Mouse (Mus musculus): ENCODE measurements around the gene Tmem40. TPM values are rescaled to one million over a fixed set of nuclear protein-coding genes. Genes with fewer than 3 reads are reported as not detected.
A peak's percentile ranks its signal among the peaks of the same experiment; 100 is the strongest.

The Tmem40 gene
- polyA plus RNA-seq (2014; fragmentation: Nextera tagmentation; extraction: Ambion mirVana) = 2.2 and 2.4 TPM in 2 replicates

DNA sequence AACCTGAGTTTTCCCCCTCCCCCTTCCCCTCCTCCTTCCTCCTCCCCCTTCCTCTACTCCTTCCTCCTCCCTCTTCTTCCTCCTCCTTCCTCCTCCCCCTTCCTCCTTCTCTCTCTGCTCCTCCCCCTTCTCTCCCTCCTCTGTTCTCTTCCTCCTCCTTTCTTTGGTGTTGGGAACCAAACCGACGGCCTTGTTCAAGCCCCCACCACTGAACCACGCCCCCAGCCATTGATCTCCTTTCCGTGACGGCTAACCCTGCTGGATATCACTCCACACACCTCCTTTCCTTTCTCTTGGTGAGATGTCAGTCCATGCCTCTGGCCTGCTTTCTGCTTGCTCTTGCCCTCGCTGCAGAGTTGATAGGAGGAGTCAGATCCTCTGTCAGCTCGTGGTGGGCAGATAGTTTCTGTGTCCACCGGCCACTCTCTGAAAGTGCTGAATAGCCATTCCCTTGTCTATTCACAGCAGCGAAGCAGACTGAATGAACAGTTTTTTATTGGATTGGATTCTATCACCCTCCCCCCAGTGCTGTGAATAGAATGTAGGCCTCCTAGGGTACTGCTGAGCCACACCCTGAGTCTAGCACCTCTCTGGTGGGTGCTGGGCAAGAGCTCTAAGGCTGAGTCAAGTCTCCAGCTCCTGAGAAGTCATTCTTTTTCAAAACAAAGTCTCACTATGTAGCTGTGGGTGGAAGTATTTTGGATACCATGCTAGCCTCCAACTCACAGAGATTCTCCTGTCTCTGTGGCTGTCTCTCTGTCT is at the start of gene Tmem40:
Tmem40 (minus strand) TSS at position 416 of the 762 bp plus-strand sequence.
- H3K36me3 ChIP-seq (ENCODE audit: insufficient read depth) = no peaks in the 10 kb centered on the region
- WGBS = 4% methylated on average over 9 of the region's 9 CpGs
- no peaks in the 10 kb centered on the region for H3K27me3 ChIP-seq (ENCODE audit: insufficient read depth, low read length)
- no peak within 1 kb of the TSS for H3K9ac ChIP-seq
- H3K27ac ChIP-seq (ENCODE audit: low read depth) = peak within 1 kb of the TSS; percentile 88
- DNase-seq = peak; percentile 63
- no peak for TF ChIP-seq CTCF (IDR thresholded peaks at IDR 0.05; ENCODE audit: low read depth)
- H3K4me2 ChIP-seq = peak within 1 kb of the TSS; percentile 34; the same call in 1 of the 2 replicates
- H3K9me3 ChIP-seq (ENCODE audit: low read depth, low read length) = no peaks in the 10 kb centered on the region
- H3K4me3 ChIP-seq (ENCODE audit: low read depth, low read length) = no peak within 1 kb of the TSS
- ATAC-seq (ENCODE audit: insufficient read depth) = peak; percentile 36; the same call in 1 of the 2 replicates
- H3K4me1 ChIP-seq (ENCODE audit: insufficient read depth) = peaks cover 18% of the 10 kb centered on the region

- no peak for TF ChIP-seq CTCF (IDR thresholded peaks at IDR 0.05; ENCODE audit: low read depth)
- Histone ChIP-seq H3K27me3 (ENCODE audit: insufficient read depth, low read length) (no peaks in the 10 kb centered on the region), H3K4me3 (ENCODE audit: low read depth, low read length) (no peak overlapping the region), H3K4me2 (no peak overlapping the region), H3K9ac (no peak overlapping the region), H3K9me3 (ENCODE audit: low read depth, low read length) (no peaks in the 10 kb centered on the region), H3K36me3 (ENCODE audit: insufficient read depth) (peaks cover 11% of the 10 kb centered on the region), H3K4me1 (ENCODE audit: insufficient read depth) (peaks cover 3% of the 10 kb centered on the region; the same call in 1 of the 2 replicates), H3K27ac (ENCODE audit: low read depth) (no peak overlapping the region)
- 54% methylated on average over 8 of the region's 8 CpGs for WGBS
- DNase-seq (no peak), ATAC-seq (ENCODE audit: insufficient read depth) (no peak)
These were observed 49.4 kb upstream of the Tmem40 start for GRCm38 (mm10) chr6:115811606-115812005.

- peaks cover 5% of the 10 kb centered on the region; the same call in 1 of the 2 replicates for H3K4me1 ChIP-seq (ENCODE audit: insufficient read depth)
- peak within 1 kb of the TSS; percentile 100 for H3K9ac ChIP-seq
- peaks cover 41% of the 10 kb centered on the region for H3K36me3 ChIP-seq (ENCODE audit: insufficient read depth)
- DNase-seq (peak; percentile 95), ATAC-seq (ENCODE audit: insufficient read depth) (peak; percentile 77)
- peak within 1 kb of the TSS; percentile 81 for H3K4me2 ChIP-seq
- no peaks in the 10 kb centered on the region for H3K27me3 ChIP-seq (ENCODE audit: insufficient read depth, low read length)
- peak; percentile 59 for TF ChIP-seq CTCF (IDR thresholded peaks at IDR 0.05; ENCODE audit: low read depth)
- no peaks in the 10 kb centered on the region for H3K9me3 ChIP-seq (ENCODE audit: low read depth, low read length)
- H3K27ac ChIP-seq (ENCODE audit: low read depth) = peak within 1 kb of the TSS; percentile 97
- under 1% methylated on average over 47 of the region's 47 CpGs for WGBS
- H3K4me3 ChIP-seq (ENCODE audit: low read depth, low read length) = peak within 1 kb of the TSS; percentile 98
These were observed 46.5 kb upstream of the Tmem40 start, which contains the start of gene Rpl32 for GRCm38 (mm10) chr6:115808488-115809231. Gene Rpl32, minus strand, starts transcription at chr6:115808747.

- H3K4me1 ChIP-seq (ENCODE audit: insufficient read depth) = peaks cover 5% of the 10 kb centered on the region; the same call in 1 of the 2 replicates
- peak overlapping the region; percentile 81 for H3K4me2 ChIP-seq
- ATAC-seq (ENCODE audit: insufficient read depth) (no peak), DNase-seq (peak; percentile 37)
- H3K9me3 ChIP-seq (ENCODE audit: low read depth, low read length) = no peaks in the 10 kb centered on the region
- H3K4me3 ChIP-seq (ENCODE audit: low read depth, low read length) = peak overlapping the region; percentile 98
- H3K36me3 ChIP-seq (ENCODE audit: insufficient read depth) = peaks cover 46% of the 10 kb centered on the region
- no peaks in the 10 kb centered on the region for H3K27me3 ChIP-seq (ENCODE audit: insufficient read depth, low read length)
- peak overlapping the region; percentile 97 for H3K27ac ChIP-seq (ENCODE audit: low read depth)
- H3K9ac ChIP-seq = peak overlapping the region; percentile 100
- under 1% methylated on average over 22 of the region's 22 CpGs for WGBS
- TF ChIP-seq CTCF (IDR thresholded peaks at IDR 0.05; ENCODE audit: low read depth) = no peak
These were observed 45.9 kb upstream of the Tmem40 start for GRCm38 (mm10) chr6:115808196-115808487.

DNA sequence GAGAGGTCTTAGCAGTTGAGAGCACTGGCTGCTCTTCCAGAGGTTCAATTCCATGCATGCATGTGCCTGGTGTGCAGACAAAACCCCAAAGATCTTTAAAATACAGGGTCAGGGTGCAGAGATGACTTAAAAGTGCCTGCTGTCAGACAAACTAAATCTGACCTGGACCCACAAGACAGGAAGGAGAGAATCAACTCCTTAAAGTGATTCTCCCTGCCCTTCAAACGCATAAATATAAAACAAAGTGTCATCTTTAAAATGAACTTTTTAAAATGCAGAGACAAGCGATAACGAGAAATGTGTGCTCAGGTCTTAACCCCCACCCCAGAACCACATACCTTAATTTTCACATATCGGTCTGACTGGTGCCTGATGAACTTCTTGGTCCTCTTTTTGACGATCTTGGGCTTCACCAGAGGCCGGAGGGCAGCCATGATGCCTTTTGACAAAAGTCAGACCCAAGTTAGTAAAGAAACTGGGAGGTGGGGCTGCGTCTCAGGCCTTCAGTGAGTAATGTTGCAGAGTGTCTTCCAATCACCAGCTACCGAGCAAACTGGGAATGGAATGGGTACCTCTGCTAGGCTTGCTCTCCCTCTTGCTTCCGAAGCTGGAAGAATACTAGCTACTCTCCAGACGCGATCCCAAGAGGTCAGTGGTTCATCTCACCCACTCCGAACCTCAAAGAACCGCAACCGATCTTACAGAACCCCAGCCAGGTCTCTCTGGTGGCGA is 45.4 kb upstream of the Tmem40 start:
- WGBS = 2% methylated on average over 15 of the region's 15 CpGs
- H3K4me2 ChIP-seq = peak overlapping the region; percentile 81
- TF ChIP-seq CTCF (IDR thresholded peaks at IDR 0.05; ENCODE audit: low read depth) = no peak

DNA sequence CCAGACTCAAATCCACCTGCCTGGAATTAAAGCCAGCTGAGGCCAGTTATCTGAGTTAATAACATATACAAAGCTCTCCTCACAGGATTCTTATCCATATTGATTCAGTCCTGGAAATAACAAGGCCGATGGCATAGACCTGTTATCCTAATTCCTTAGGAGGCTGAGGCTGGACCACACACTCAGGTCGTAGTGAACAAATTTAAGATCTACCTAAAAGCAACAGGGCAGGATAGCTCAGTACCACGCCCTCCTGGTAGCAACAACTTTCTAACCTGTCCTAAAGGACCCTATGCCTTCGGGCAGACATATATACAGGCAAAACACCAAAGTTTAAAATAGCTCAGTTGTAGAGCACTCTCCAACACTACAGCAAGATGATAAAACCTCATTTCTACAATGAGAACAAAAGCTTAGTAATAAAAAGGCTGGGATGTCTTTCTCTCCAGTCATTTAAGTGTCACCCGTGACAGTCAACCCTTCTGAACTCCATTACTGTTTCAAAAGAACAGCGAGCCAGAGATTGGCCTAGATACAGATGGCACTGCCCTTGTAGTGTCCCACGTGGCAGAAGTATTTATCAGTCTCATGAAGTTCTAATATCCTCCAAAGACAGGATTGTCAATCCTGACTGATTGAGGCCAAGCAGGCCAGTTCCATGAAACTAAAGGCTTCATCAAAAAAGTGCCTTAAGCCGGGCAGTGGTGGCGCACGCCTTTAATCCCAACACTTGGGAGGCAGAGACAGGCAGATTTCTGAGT is 42.4 kb upstream of the Tmem40 start:
- DNase-seq = no peak
- H3K9ac ChIP-seq = no peak overlapping the region
- TF ChIP-seq CTCF (IDR thresholded peaks at IDR 0.05; ENCODE audit: low read depth) = no peak
- H3K4me1 ChIP-seq (ENCODE audit: insufficient read depth) = peaks cover 5% of the 10 kb centered on the region; the same call in 1 of the 2 replicates
- no peak overlapping the region for H3K27ac ChIP-seq (ENCODE audit: low read depth)
- H3K9me3 ChIP-seq (ENCODE audit: low read depth, low read length) = no peaks in the 10 kb centered on the region
- no peaks in the 10 kb centered on the region for H3K27me3 ChIP-seq (ENCODE audit: insufficient read depth, low read length)
- H3K4me2 ChIP-seq = no peak overlapping the region
- H3K4me3 ChIP-seq (ENCODE audit: low read depth, low read length) = no peak overlapping the region
- 58% methylated on average over 10 of the region's 10 CpGs for WGBS
- peaks cover 78% of the 10 kb centered on the region for H3K36me3 ChIP-seq (ENCODE audit: insufficient read depth)
- ATAC-seq (ENCODE audit: insufficient read depth) = no peak

More for the DNA sequence above, 45.4 kb upstream of the Tmem40 start:
- peaks cover 5% of the 10 kb centered on the region; the same call in 1 of the 2 replicates for H3K4me1 ChIP-seq (ENCODE audit: insufficient read depth)
- H3K9ac ChIP-seq = peak overlapping the region; percentile 100
- H3K27me3 ChIP-seq (ENCODE audit: insufficient read depth, low read length) = no peaks in the 10 kb centered on the region
- DNase-seq = peak; percentile 40
- H3K36me3 ChIP-seq (ENCODE audit: insufficient read depth) = peaks cover 51% of the 10 kb centered on the region
- peak overlapping the region; percentile 97 for H3K27ac ChIP-seq (ENCODE audit: low read depth)
- no peaks in the 10 kb centered on the region for H3K9me3 ChIP-seq (ENCODE audit: low read depth, low read length)
- H3K4me3 ChIP-seq (ENCODE audit: low read depth, low read length) = peak overlapping the region; percentile 98
- no peak for ATAC-seq (ENCODE audit: insufficient read depth)
